Mouse (Mus musculus) C2C12 (cell line): Measurements from ENCODE around the gene Zfp455.

Experiments
- CTCF ChIP-seq: IDR thresholded peaks from one replicate; pipeline ENCODE4 v1.5.1; 2011; ENCODE audit not compliant: control insufficient read depth, insufficient read depth, insufficient read length
- MAX ChIP-seq: IDR thresholded peaks from one replicate; pipeline ENCODE4 v1.6.1; 2011; ENCODE audit warnings: mild to moderate bottlenecking, control low read depth
- USF1 ChIP-seq: IDR thresholded peaks from one replicate; pipeline ENCODE4 v1.6.1; 2011; ENCODE audit warnings: low read depth, mild to moderate bottlenecking, control low read depth, moderate library complexity

DNA sequence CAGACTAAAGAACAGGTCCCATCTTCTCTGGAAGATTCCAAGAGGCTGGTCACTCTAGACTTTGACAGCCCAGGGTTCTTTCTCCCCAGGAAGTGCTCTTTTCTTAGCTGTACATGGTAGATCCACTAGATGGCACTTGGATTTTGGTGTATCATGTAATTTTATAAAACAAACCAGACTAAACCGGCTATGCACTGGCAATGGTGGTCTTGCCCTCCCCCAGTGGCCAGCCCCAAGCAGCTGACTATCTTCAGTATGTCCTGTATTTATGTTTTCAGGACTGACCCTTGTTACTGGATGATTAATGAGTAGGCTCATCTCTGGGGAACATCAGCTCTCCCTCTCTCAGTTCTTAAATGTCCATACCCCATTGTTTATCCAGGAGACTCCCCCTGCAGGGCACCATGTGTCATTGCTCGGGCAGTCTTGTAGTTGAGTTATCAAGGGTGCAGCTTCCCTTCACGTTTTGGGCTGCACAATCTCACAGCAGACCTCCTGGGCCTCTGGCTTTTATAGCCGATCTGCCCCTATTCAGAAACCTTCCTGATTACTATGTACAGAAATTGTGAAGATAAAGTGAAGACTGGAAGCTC is 19.8 kb downstream of the Zfp455 start:
- TF ChIP-seq CTCF (no peak), USF1 (no peak), MAX (no peak)
